Mouse (Mus musculus) right cerebral cortex, postnatal 14 days (tissue): ENCODE measurements around the gene Mei4.

ENCODE experiments used
- DNase-seq: peaks from one replicate; pipeline ENCODE4 v3.0.0; 2022

Gene Mei4

DNA sequence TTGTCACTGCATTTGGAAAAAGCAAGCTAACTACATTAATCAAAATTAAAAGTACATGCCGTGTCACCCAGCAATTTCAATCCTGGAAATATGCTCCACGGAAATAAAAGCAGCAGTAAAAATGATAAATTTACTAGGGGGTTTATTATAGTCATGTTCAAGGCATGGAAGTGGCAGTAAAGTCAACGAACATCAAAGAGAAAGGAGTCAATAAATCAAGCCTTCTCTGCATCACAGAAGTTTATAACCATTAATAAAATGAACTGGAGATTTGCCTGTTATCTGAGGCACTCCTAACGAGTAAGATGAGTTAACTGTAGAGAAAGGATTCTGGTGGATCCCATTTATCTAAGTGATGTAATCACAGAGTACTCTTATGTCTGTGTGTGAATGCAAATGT lies 298.9 kb downstream of the Mei4 start:
- DNase-seq: no peak

DNA sequence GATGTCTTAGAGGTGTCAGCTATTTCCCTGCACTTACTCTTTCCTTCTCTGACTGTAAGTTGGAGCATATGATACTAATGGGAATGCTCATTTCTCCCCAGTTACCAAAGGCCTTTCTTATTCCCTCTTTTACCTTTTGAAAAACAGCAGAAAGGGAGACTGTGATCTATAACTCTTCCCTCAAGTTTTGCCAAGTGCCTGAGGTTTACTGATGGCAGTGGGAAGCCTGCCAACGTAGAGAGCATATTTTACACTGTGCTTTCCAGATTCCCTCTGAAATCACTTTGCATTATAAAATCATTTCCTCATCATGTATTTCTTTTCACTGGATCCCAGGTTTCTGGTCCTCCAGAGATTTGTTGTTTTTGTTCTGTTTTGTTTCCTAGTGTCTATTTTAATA lies 354.5 kb downstream of the Mei4 start:
- no peak for DNase-seq

DNA sequence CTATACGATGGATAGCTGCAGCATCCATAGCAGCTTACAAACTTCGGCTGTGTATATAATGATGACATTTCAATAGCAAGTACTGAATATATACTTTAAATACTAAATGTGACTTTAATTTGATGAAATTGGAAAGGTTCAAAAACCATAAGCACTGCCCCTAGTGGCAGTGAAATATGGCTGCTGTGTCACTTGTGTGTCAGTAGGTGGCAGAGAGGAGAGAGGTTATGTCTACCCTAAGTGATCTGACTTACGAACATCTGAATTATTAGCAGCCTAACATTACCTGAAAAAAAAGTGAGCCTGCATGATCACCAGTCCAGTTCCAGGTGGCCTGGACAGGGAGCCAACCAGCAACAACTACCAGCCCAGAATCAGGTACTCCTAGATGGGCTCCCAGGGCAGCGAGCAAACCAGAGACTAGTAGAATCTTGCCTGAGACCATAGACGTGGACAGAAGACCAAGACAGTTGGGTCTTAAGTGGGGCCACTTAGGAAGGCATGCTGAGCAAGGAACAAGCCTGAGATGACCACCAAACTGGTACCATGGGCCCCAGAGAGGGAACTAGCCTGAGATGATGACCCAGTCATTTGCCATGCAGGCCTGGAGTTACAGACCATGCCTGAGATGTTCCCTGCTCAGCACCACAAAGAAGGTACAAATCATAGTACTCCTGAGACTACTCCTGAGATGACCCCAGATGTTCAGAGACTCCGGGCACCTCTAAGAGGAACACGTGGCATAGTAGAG lies 384.4 kb downstream of the Mei4 start:
- DNase-seq: no peak
